Mouse (Mus musculus) frontal cortex, postnatal 14 days (tissue): ENCODE measurements around the gene Cxcl3.

ENCODE experiments used
- DNase-seq, 2 experiments: peaks; one replicate each; pipeline ENCODE4 v3.0.0; 2022; ENCODE audit warnings: low spot score in 2 of 2

Cxcl3 gene

DNA sequence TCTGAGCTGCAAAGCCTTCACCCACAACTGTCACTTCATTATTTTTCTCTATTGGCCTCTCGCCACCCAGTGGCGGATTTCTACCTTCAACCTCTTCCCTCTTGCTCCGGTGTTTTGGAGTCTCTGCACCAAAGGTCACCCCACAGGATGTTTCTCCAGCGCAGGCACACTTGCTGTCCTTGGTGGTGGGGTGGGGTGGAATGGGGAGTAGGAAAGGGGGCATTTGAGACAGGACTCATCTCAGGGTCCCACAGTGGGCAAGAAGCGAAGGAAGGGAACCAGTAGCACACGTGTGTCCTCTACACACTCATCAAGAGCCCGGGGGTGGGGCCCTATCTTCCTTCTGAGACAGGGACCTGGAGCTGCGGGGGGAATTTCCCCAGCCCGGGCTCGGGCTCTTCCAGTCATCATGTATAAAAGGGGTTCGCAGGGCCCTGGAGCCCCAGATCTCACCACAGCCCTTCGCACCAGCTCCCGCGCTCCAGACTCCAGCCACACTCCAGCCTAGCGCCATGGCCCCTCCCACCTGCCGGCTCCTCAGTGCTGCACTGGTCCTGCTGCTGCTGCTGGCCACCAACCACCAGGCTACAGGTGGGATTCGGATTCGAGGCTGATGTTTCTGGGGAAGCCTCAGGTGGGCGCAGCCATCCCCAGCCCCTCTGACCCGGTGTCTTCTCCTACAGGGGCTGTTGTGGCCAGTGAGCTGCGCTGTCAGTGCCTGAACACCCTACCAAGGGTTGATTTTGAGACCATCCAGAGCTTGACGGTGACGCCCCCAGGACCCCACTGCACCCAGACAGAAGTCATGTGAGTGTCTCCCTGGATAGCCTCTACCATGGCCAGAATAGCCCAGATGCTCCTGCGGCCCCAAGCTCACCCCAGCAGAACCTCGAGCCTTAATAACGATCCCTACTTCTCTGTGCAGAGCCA, at the start of gene Cxcl3:
TSS of gene Cxcl3 (plus strand) at position 445 of the 930 bp plus-strand sequence.
- no peak for DNase-seq

DNA sequence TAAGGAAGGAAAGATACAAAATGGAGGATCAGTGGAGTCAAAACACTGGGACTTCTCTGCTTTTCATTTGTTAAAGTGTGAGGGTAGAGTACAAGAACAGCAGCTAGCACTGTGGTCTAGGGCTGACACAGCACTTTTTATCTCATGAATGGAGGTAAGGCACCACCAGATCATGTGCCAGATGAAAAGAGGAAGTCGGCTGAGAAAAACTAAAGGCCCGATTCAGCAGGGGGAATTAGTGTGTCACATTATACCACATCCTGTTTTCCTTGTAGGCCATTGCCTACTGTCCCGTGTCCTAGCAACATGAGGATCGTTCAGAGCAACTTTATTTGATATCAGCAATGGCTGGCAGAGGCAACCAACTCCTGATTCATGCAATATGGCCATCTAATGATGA, 43.9 kb upstream of the Cxcl3 start:
- DNase-seq: no peak

DNA sequence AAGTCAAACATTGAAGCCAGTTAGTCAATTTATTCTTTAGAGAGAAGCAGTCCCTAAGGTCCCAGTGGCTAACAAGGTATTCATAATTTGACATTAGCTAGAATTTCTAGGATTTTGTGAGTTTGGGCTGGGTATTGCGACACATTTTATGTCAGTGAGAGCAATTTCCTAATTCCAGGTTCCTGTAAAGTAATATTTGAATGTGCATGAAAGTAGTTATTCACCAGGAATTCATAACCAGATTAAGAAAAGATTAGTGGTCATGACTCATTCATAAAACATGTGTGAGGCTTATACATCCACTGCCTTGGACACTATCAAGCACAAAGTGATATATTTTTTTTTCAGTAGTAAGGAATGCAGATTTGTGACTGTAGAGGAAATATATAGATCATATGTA, 32.0 kb upstream of the Cxcl3 start:
- no peak for DNase-seq

DNA sequence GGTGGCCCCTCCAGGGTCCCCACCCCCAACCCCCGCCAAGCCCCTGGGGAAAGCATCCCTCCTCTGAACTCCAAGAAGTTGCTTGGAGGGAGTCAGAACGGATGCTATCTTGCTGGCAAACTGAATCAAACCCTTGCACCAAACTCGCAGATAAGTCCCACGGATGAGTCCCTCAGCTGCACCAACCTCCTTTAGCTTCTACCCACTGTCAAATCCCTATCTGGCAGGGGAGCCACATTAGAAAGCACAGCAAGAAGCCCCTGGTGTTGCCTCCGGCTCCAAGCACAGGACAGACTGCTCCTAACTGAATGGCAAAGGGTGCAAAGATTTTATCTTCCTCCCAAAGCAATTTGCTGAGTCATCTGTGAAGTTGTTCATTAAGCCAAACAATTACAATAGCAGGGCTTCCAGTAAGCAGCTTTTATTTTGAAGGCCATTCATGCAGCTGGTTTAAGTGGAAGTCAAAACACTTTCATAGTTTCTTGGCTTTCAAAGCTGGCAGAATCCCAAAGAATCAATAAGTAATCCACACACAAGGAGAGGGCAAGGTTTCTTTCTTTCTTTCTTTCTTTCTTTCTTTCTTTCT, 27.8 kb upstream of the Cxcl3 start:
- DNase-seq: no peak

DNA sequence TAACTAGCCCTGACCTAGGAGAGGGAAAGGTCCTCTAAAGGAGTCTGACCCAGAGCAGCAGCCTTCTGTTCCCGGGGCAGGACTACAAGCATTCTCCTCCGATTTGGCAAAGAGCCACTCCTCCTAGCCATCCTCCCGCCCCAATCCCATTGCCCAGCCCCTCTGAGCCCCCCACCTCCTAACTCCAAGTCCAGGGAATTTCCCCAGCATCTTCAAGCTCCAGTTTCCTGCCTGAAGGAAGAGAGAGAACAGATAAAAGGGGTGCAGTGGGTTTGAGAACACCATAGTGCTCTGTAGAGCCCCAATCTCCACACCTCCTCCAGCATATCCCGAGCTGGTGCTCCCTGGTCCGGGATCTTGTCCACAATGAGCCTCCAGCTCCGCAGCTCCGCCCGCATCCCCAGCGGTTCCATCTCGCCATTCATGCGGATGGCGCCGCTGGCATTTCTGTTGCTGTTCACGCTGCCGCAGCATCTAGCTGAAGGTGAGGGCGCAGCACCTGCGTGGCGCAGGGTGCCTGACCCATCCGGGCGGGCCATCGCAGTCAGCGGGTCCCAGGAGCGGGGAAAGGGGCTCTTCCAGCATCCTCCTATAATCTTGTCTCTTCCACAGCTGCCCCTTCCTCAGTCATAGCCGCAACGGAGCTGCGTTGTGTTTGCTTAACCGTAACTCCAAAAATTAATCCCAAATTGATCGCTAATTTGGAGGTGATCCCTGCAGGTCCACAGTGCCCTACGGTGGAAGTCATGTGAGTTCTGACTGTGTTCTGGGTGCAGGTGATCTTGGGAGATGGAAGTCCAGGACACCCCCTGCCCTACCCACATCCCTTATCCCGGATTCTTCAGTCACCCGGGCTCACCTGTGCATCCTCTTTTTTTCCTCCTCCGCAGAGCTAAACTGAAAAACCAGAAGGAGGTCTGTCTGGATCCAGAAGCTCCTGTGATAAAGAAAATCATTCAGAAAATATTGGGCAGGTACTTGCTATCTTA, 26.5 kb upstream of the Cxcl3 start, which contains the start of gene Cxcl5:
TSS of gene Cxcl5 (plus strand) at position 284 of the 989 bp plus-strand sequence.
- peak in 1 of 2 experiments; percentile 11 for DNase-seq

DNA sequence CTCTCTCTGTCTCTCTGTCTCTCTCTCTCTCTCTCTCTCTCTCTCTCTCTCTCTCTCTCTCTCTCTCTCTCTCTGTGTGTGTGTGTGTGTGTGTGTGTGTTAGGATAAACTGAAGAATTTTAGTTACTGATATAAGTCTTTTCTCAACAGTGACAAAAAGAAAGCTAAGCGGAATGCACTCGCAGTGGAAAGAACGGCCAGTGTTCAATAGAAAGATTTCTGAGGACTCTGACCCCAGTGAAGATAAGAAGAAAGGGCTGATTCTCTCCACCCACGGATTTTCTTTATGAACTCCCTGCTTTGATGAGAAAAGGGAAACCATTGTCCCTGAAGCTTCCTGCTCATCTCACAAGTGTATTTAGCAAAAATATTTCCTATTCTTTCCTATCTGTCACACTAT, 25.6 kb upstream of the Cxcl3 start:
- no peak for DNase-seq

DNA sequence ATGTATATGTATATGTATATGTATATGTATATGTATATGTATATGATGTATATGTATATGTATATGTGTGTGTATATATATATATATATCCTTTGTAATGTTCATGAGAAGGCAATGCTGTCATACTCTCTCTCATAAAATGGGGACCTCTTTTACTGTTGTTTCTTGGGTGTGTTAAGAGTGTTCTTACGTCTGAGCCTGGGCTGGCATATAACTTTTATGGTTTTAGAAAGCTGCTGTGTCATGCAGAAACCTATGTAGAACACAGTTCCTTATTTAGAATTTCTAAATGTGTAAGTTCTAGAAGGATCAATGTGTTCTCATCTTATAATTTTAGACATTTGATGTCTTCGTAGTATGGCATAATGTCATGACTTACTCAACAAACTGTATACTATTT, 25.1 kb upstream of the Cxcl3 start:
- DNase-seq: no peak

DNA sequence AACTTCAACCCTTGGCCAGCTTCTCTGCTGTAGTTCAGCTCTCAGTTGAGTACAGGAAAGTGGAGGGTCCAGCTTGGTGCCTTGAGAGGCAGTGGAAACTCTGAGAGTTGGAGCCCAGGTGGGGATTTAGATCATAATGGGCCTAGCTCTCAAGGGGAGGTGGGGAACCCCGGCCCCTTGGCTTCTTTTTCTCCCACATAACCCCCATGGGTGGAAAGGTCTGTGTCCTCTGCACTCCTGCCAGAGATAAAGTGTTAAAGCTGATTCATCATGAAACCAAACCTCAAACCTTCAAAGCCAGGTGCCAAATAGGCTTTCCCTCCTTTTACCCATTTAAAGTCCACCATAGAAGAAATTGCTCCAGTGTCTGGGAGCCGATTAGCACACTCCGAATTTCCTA, 24.1 kb upstream of the Cxcl3 start:
- no peak for DNase-seq

DNA sequence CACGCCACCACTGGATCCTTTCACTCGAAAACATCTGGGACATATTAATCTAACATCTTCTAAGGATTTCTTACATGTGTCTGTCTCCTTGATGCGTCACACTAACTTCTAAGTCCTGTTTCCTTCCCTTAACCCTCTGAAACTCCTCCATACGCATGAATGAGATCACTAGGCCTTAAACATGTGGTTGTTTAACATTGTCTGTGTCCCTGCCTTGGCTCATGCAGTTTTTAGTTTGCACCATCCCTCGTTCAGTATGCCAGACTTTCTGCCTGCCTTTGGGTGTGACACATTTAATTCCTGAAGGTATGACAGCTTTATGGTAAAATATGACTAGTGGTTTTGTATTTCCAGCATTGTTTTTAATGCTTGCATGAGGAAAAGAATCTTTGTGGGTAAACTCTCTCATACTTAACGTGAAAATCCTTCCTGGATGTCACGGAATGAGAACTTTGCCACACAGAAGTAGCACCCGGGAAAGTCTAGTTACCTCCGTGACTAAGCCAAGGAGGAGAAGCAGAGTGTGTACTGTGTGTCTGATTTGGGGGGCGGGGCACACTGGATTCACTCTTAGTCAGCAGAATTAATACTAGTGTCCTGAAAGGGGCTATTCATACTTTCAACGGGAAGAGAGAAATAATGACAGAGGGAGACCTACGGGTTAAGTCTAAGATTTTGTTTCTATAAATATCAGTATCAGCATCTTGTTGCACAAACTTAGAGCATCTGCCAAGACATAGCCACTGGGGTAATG, 21.8 kb upstream of the Cxcl3 start:
- no peak for DNase-seq

DNA sequence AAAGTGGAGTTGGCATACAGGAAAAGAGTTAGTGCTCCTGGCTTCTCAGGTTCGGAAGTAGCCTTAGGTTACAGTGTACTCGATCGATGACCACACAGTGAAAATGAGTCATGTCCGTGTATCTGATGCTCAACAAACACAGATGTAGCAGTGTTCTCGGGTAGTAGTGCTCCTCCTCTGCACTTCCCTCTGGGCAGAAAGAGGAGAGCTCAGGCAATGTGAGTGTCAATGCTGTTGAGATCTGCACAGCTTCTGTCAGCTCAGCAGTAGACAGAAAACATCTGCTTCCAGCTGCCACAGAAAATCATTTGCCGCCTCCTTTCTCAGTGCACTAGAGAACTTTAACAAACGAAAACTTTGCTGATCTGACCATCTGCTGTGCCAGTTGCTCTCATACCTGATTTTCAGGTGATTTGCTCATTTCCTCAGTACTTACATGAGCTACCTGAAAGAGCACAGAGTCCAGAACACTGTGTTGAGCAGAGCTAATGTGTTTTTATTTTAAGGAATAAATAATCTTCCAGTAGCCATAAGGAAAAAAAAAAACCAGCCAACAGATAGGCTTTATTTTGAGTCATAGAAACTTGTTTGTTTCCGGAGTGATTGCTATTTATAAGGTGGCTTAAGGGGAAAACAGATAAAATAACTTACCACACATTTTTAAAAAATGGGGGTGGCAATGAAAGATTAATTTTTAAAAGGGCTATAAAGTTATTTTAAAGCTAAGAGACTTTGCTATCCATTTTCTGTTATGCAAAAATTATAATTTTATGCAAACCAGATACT, 19.9 kb upstream of the Cxcl3 start:
- DNase-seq: no peak

DNA sequence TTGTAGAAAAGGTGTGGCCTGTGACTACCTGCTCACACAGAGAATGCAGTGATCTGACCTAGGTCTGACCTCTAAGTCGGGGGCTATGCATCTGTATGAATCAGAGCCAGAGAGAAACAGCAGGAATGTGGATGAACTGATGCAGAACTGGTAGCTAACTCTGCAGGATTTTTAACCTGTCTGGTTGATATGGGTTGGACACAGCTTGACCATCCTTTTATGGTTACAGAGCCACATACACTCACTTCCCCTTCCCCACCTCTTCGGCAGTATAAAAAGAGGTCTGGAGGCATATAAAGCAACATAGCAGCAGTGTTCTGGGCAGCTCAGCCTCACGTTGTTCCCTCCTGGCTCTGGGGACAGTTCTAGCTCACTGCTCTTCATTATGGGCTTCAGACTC, 17.7 kb upstream of the Cxcl3 start, which contains the start of gene Ppbp:
TSS of gene Ppbp (plus strand) at position 301 of the 400 bp plus-strand sequence.
- no peak for DNase-seq

DNA sequence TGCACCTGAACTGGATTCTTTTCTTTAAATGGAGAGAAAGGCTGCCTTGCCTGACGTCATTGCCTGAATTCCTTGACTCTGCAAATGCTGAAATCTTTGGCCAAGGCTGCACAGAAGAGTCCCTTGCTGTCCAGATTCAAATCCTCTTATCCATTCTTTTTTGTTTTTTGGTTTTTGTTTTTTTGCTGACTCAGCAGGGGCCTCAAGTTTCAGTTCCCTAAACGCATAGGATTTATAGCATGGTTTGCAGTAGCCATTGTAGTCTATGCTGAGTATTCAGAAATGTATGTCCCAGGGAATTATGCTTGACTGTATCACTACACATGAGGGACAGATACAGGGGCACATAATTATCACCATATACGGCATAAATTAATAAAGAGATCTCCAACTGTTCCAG, 14.5 kb upstream of the Cxcl3 start:
- no peak for DNase-seq

DNA sequence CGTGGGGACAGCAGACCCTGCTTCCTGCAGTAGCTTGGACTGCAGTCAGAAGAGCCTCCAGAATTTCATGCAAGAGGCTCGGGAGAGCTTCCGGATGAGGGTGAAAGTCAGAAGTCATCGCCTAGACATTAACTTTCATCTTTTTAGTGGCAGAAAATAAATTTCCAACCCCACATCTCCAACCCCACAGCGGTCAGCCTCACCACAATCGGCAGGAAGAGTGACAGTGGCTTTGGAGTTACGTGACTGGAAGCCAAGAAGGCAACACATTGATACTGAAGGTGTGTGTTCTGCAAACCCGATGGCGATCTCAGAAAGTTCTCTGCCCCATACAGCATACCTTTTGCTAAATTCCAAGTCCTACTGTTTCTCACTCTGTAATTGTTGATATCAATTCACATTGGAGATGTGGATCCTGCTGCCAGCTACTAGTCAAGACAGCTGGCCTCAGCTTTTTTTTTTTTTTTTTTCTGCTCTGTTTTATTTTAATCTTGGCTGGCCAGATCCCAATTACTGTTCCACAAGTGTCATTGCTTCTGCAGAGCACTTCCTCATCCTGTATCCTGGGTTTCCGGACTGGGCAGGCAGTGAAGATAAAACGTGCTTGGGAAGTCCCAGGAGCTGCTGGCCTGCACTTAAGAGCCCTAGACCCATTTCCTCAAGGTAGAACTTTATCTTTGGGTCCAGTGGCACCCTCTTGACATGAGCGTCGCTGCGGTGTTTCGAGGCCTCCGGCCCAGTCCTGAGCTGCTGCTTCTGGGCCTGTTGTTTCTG, 13.8 kb upstream of the Cxcl3 start, which contains the start of gene Pf4:
TSS of gene Pf4 (plus strand) at position 556 of the 774 bp plus-strand sequence.
- DNase-seq: no peak

DNA sequence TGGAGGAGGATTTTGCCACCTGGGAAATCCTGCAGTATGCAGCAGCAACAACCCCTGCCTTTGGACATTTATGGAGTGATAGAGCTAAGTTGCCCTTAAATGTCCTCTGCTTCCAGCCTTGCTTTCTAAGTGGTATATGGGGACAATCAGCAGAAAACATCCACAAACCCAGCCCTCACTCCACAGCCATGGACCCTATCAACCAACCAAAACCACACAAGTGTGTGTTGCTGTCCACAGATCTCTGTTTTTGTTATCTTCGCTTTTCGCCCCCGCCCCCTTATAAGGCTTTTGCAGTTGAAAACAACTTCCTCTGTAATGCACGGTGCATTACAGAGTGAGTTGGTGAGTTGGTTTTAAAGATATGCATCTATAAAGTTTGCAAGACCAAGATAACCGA, 10.3 kb upstream of the Cxcl3 start:
- no peak for DNase-seq

DNA sequence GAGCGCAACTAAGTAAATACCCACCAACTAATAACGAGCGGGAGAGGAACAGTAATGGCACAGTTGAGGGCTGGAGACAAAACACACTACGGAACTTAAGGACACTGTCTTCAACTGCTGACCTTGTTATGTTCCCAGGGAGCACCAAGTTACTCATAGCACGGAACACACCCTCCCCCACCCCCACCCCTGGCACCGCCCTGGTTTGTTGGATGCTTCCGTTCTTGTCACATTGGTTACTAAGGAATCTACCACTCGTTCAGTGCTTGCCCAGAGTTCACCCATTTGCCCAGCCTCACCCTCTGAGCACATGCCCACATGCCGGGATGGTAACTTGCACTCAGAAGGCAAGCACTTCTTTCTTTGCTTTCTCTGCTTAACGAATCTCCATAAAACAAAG, 8.3 kb upstream of the Cxcl3 start:
- DNase-seq: no peak

DNA sequence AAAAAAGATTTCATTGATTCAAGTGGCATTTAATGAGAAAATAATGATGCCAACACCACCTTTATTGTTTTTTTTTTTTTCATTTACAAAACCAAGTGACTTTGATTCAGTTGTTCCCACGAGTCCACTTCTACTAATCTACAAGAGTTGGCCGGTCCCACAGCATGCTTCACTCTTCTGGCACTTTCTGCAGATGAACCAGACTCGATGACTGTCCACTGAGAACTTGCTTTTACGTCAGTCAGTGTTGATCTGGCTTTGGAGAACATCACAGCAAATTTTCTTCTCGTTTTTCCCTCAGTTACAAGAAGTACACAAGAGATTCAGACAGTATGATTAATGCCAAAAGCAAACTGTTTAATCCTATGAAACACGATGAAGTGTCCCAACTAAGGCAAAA, 7.0 kb upstream of the Cxcl3 start:
- DNase-seq: no peak

DNA sequence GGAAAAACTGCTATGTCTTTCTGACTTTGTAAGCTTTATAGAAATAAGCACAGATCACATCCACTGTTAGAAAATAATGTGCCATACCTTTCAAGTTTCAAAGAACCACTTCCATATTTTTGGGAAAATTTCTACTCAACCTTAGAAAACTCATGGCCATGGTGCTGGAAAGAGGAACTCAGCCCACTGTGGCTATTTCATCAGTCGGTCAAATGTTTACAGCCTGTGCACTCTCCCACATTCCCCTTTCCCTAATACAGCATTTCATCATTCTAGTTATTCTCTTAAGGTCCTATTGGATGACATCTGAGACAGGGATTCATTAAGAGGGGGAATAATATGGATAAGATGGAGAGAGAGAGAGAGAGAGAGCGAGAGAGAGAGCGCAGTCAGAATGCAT, 2.2 kb upstream of the Cxcl3 start:
- DNase-seq: no peak

DNA sequence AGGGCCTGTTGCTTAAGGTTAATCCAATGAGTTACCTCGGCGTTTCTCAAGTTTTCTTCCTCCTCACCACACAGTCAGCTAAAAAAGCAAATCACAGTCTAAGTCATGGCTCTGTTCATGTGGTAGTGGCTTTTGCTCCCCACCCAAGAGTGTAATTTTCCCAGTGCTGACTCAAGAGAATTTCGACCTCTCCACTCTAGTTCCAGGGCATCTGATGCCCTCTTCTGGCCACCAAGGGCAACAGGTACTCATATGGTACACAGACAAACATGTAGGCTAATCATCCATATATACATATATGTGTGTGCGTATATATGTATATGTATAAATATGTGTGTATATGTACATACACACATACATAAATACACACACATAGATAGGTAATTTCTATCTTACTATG, 2.2 kb downstream of the Cxcl3 start:
- DNase-seq: no peak

DNA sequence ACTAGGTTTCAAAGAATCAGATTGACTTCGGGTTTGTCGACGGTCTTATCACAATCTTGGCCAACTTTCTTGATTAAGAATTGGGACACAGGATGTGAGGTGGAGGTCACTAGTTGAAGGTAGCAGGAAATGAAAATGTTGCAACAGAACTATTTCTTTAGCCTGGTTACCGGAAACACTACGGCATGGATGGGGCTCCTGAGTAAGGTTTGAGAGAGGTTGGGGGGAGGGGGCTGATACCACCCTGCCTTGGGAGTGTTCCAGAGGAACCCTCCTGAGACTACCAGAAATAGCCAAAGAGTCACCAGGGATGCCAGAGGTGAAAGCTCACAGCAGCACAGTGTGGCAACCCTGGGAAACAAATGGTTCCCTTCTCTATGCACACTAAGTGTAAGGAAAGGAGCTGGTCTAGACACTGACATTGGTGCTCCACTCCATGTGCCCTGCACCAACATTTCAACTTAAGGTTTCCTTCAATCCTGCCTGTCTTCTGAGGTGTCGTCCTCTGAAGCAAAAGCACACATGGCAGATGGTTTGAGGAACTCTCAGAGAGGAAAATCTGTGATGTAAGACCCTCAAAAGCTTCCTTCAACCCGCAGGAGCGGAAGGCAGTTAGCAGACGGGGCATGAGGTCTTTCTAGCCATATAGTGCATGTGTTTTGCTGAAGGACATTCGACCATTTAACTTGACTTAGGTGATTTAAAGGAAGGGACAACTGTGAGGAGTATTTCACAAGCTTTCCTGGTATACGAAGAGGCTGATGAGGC, 3.6 kb downstream of the Cxcl3 start:
- DNase-seq: no peak
